Mouse (Mus musculus): ENCODE measurements around the gene Ddx42. TPM values are rescaled to one million over a fixed set of nuclear protein-coding genes. Genes with fewer than 3 reads are reported as not detected.
A peak's percentile ranks its signal among the peaks of the same experiment; 100 is the strongest.

The Ddx42 gene
- polyA plus RNA-seq, 1 experiment = 13.2 TPM

DNA sequence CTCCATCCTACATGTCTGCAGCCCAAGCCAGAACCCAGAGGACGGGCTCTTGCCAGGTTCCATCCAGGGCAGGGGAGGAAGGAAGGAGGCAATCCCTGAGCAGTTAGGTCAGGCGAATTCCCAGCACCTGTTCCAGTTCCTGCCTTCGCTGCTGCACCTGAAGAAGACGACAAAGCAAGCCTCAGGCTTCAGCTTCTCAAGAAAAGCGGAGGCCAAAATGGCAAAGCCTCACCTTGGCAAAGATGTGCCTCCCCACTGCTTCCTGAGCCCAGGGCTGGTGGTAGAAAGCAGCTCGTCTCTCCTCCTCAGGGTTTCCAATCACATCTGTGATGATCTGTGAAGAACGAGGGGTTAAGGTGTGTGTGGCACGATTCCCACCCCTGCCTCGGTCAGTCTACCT lies 47.2 kb downstream of the Ddx42 start:
- Histone ChIP-seq H3K4me3 (ENCODE audit: control insufficient read depth, low read depth, low read length) (no peak overlapping the region), H3K36me3 (ENCODE audit: control insufficient read depth, insufficient read depth, low read length) (peaks cover 3% of the 10 kb centered on the region), H3K4me1 (ENCODE audit: control insufficient read depth, insufficient read depth, low read length) (peaks cover under 1% of the 10 kb centered on the region; the same call in 1 of the 2 replicates), H3K27ac (ENCODE audit: control insufficient read depth, insufficient read depth, low read depth, low read length) (no peak overlapping the region), H3K27me3 (ENCODE audit: control insufficient read depth, insufficient read depth, low read length) (no peaks in the 10 kb centered on the region)
- TF ChIP-seq CTCF (IDR thresholded peaks at IDR 0.05; ENCODE audit: control insufficient read depth, insufficient read depth, insufficient replicate concordance, low read depth, low read length) = no peak
- no peak for TF ChIP-seq POLR2A (IDR thresholded peaks at IDR 0.05; ENCODE audit: control insufficient read depth, low read depth, low read length)

DNA sequence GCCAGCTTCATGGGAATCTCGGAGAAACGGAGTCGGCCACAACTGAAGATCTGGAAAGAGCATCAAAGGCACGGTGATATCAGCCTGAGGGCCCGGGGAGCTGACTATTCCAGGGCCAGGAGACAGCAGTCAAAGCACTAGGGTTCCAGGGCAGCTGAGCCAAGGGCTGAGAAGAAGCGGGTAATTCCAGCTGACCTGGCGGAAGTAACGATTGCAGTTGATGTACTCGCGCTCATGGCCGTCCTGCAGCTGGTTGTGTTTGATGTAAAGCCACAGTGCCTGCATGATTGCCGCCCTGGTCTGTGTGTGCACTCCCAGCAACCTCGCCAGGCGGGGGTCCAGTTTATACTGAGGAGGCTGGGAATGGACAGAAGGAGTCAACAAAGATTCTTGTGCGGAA lies 48.3 kb downstream of the Ddx42 start:
- H3K4me1 ChIP-seq (ENCODE audit: control insufficient read depth, insufficient read depth, low read length) = peaks cover 4% of the 10 kb centered on the region
- peaks cover 3% of the 10 kb centered on the region for H3K36me3 ChIP-seq (ENCODE audit: control insufficient read depth, insufficient read depth, low read length)
- H3K4me3 ChIP-seq (ENCODE audit: control insufficient read depth, low read depth, low read length) = no peak overlapping the region
- no peak overlapping the region for H3K27ac ChIP-seq (ENCODE audit: control insufficient read depth, insufficient read depth, low read depth, low read length)
- no peaks in the 10 kb centered on the region for H3K27me3 ChIP-seq (ENCODE audit: control insufficient read depth, insufficient read depth, low read length)
- TF ChIP-seq CTCF (IDR thresholded peaks at IDR 0.05; ENCODE audit: control insufficient read depth, insufficient read depth, insufficient replicate concordance, low read depth, low read length) (no peak), POLR2A (IDR thresholded peaks at IDR 0.05; ENCODE audit: control insufficient read depth, low read depth, low read length) (no peak)

DNA sequence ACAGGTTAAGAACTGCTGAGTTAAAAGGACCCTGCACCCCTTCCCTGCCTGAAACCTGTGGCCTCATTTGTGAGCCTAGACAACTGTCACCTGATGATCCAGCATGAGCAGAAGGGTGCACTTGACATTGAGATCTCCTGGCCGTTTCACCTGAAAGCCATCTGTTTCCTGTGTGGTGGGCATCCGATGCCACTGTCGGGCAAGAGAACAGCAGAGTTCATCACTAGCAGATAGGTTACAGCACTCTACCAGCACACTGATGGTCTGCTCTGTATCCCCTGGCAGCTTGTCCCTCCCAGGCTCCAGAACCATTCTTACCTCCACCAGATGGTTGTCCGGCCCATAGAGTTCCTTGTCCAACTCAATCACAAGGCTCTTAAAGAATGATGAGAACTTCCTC lies 48.8 kb downstream of the Ddx42 start:
- Histone ChIP-seq H3K36me3 (ENCODE audit: control insufficient read depth, insufficient read depth, low read length) (peaks cover 3% of the 10 kb centered on the region), H3K27me3 (ENCODE audit: control insufficient read depth, insufficient read depth, low read length) (no peaks in the 10 kb centered on the region), H3K27ac (ENCODE audit: control insufficient read depth, insufficient read depth, low read depth, low read length) (no peak overlapping the region), H3K4me1 (ENCODE audit: control insufficient read depth, insufficient read depth, low read length) (peaks cover 7% of the 10 kb centered on the region), H3K4me3 (ENCODE audit: control insufficient read depth, low read depth, low read length) (no peak overlapping the region)
- TF ChIP-seq CTCF (IDR thresholded peaks at IDR 0.05; ENCODE audit: control insufficient read depth, insufficient read depth, insufficient replicate concordance, low read depth, low read length) (no peak), POLR2A (IDR thresholded peaks at IDR 0.05; ENCODE audit: control insufficient read depth, low read depth, low read length) (no peak)

DNA sequence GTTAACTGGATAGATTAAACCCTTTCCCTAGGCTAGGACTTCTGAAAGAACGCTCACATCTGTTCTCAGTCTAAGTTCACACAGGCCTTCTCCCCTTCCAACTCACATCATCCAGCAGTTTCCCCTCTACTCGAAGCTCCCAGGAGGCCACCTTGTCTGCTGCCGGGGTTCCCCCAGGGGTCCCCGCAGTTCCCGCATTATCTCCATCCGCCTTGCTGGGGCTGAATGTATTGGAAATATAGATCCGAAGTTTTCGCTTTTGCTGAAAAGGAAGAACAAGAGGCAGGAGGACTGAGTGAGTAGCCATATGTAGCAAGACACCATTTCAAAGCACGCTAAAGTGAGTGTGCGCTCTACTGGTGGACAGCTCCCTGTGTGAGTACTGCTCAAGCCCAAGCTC lies 49.7 kb downstream of the Ddx42 start:
- H3K36me3 ChIP-seq (ENCODE audit: control insufficient read depth, insufficient read depth, low read length) = peaks cover 3% of the 10 kb centered on the region
- peaks cover 11% of the 10 kb centered on the region for H3K4me1 ChIP-seq (ENCODE audit: control insufficient read depth, insufficient read depth, low read length)
- TF ChIP-seq CTCF (IDR thresholded peaks at IDR 0.05; ENCODE audit: control insufficient read depth, insufficient read depth, insufficient replicate concordance, low read depth, low read length) (no peak), POLR2A (IDR thresholded peaks at IDR 0.05; ENCODE audit: control insufficient read depth, low read depth, low read length) (no peak)

DNA sequence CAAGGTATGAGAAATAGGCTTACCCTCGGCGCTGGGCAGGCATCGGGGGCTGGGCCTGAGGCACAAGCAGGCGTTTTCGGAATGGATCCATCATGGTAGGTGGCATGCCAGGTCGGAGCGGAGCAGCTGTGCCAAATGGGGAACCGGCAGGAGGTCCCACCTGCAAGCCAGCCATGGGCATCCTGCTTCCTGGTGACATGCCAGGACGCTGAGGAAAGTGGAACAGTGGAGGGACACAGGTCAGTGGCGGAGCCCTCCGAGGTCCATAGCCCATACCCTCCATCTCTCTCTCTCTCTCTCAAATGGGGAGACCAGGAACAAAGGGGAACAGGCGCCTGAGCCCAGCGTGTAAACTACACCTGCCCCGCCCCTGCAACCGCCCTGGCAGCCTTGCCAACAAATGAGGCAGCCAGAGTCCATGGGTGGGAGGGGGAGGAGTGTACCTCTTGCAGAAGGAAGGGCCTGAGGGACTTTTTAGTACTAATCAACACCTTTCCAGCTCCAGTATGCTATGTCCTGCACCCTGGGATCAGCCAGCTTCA lies 50.7 kb downstream of the Ddx42 start:
- no peaks in the 10 kb centered on the region for H3K27me3 ChIP-seq (ENCODE audit: control insufficient read depth, insufficient read depth, low read length)
- H3K4me1 ChIP-seq (ENCODE audit: control insufficient read depth, insufficient read depth, low read length) = peaks cover 16% of the 10 kb centered on the region
- H3K4me3 ChIP-seq (ENCODE audit: control insufficient read depth, low read depth, low read length) = no peak overlapping the region
- peak overlapping the region; percentile 8 for H3K27ac ChIP-seq (ENCODE audit: control insufficient read depth, insufficient read depth, low read depth, low read length)
- H3K36me3 ChIP-seq (ENCODE audit: control insufficient read depth, insufficient read depth, low read length) = peaks cover 3% of the 10 kb centered on the region
- TF ChIP-seq POLR2A (IDR thresholded peaks at IDR 0.05; ENCODE audit: control insufficient read depth, low read depth, low read length) = no peak
- TF ChIP-seq CTCF (IDR thresholded peaks at IDR 0.05; ENCODE audit: control insufficient read depth, insufficient read depth, insufficient replicate concordance, low read depth, low read length) = no peak

More for the DNA sequence above, 49.7 kb downstream of the Ddx42 start:
- Histone ChIP-seq H3K4me3 (ENCODE audit: control insufficient read depth, low read depth, low read length) (no peak overlapping the region), H3K27me3 (ENCODE audit: control insufficient read depth, insufficient read depth, low read length) (no peaks in the 10 kb centered on the region), H3K27ac (ENCODE audit: control insufficient read depth, insufficient read depth, low read depth, low read length) (no peak overlapping the region)

DNA sequence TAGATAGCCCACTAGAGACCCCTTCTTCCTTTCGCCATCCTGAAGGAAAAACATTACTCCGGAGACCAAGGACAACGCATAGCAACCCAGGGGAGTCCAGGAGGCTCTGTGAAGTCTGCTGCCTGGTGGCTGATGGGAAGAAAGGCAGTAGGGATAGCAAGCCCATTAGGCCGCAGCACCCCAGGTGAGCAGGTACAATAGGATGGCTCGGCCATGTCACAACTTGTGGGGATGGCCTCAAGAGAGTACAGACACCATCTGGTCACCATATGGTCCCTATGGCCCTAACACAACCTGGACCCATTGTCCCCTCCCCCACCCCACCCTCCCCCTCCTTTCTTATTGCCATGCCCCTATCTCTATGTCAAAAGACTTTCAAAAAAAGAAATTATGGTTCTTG lies 51.1 kb downstream of the Ddx42 start:
- Histone ChIP-seq H3K4me1 (ENCODE audit: control insufficient read depth, insufficient read depth, low read length) (peaks cover 16% of the 10 kb centered on the region), H3K27ac (ENCODE audit: control insufficient read depth, insufficient read depth, low read depth, low read length) (peak overlapping the region; percentile 8), H3K4me3 (ENCODE audit: control insufficient read depth, low read depth, low read length) (no peak overlapping the region), H3K27me3 (ENCODE audit: control insufficient read depth, insufficient read depth, low read length) (no peaks in the 10 kb centered on the region), H3K36me3 (ENCODE audit: control insufficient read depth, insufficient read depth, low read length) (peaks cover 3% of the 10 kb centered on the region; the same call in 1 of the 2 replicates)
- TF ChIP-seq CTCF (IDR thresholded peaks at IDR 0.05; ENCODE audit: control insufficient read depth, insufficient read depth, insufficient replicate concordance, low read depth, low read length) (no peak), POLR2A (IDR thresholded peaks at IDR 0.05; ENCODE audit: control insufficient read depth, low read depth, low read length) (no peak)

DNA sequence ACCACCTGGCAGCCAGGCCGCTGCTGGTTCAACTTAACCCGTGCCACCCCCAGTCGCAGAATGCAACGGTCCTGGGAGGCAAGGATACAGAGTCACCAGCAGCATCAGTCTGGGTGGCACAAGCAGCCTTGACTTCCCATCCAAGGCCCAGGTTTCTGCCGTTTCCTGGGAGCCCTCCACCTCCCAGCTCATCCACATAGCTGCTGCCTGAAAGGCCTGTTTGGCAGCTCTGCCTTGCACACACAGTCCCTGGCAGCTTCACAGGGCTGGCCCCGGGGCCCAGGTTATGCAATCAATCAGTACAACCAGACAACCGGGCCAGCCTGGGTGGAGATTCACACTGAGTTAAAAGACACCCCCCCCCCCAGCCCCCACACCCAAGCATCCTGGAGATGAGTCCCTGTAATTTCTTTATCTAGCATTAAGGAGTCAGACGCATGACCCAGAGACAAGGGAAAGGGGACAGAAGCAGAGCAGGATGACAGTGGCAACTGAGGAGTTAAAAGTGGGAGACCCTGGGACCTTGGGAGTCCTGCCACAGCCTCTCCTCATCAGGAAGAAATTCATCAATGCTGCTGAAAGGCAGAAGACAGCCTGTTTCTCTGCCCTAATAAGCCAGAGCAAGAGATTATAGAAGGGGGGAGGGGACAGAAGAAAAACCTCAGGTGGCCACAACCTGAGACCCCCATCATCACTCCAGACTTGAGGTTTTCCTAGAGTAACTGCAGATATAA lies 51.8 kb downstream of the Ddx42 start:
- Histone ChIP-seq H3K27me3 (ENCODE audit: control insufficient read depth, insufficient read depth, low read length) (no peaks in the 10 kb centered on the region), H3K4me1 (ENCODE audit: control insufficient read depth, insufficient read depth, low read length) (peaks cover 18% of the 10 kb centered on the region), H3K4me3 (ENCODE audit: control insufficient read depth, low read depth, low read length) (no peak overlapping the region), H3K36me3 (ENCODE audit: control insufficient read depth, insufficient read depth, low read length) (peaks cover 3% of the 10 kb centered on the region; the same call in 1 of the 2 replicates), H3K27ac (ENCODE audit: control insufficient read depth, insufficient read depth, low read depth, low read length) (peak overlapping the region; percentile 76)
- TF ChIP-seq POLR2A (IDR thresholded peaks at IDR 0.05; ENCODE audit: control insufficient read depth, low read depth, low read length) = no peak
